Comparison of ENCODE assay signal across 16 mouse cellular contexts in genomic region chr6:115344513-115344912, GRCm38 (mm10). TPM values are rescaled to one million over a fixed set of nuclear protein-coding genes. Genes with fewer than 3 reads are reported as not detected.
DNase-seq lines count a peak whose midpoint lies in the region; ATAC-seq and TF ChIP-seq lines count a peak whose summit lies in the region.
"Had no signal": no experiment of that assay in that cellular context is flagged by ENCODE, and none has a peak within 500 bp of the region (broad histone marks: within the 10 kb centered on the region; RNA-seq: fewer than 3 reads in every experiment).

No protein-coding gene starts in this region.

- no peaks in the 10 kb centered on the region for H3K4me1 ChIP-seq in heart, embryonic 11.5 days (ENCODE audit: control insufficient read depth, insufficient read depth, low read length)
- H3K4me1 ChIP-seq in lung, embryonic 16.5 days (replicated peaks; ENCODE audit: control insufficient read depth, insufficient read depth, low read length) = peaks cover 2% of the 10 kb centered on the region; the same call in 1 of the 2 replicates
- no peaks in the 10 kb centered on the region for H3K4me1 ChIP-seq in lung, adult 2 months (ENCODE audit: control insufficient read depth, insufficient read depth, low read length)
- peaks cover 9% of the 10 kb centered on the region for H3K4me1 ChIP-seq in limb, embryonic 13.5 days
- peaks cover 10% of the 10 kb centered on the region for H3K4me1 ChIP-seq in stomach, embryonic 16.5 days (ENCODE audit: control insufficient read depth, insufficient read depth, low read length)

- H3K9ac ChIP-seq in heart, embryonic 11.5 days (ENCODE audit: low read depth, low read length) = no peak overlapping the region
- no peak overlapping the region for H3K9ac ChIP-seq in lung, embryonic 16.5 days (ENCODE audit: low read length)
- no peak overlapping the region for H3K9ac ChIP-seq in limb, embryonic 13.5 days
- H3K9ac ChIP-seq in stomach, embryonic 16.5 days (ENCODE audit: low read length) = no peak overlapping the region
- H3K9ac ChIP-seq: embryonic facial prominence, embryonic 13.5 days; hindbrain, embryonic 14.5 days had no signal

- intact Hi-C loops in heart, postnatal 36 days (cut with DNase I) = loop anchor here (1.0 kb wide), 1 partner anchor 69 kb away; no protein-coding TSS in a partner anchor

- no peaks in the 10 kb centered on the region for H3K27me3 ChIP-seq in heart, embryonic 11.5 days (ENCODE audit: control insufficient read depth, insufficient read depth, low read length)
- no peaks in the 10 kb centered on the region for H3K27me3 ChIP-seq in lung, embryonic 16.5 days (ENCODE audit: control insufficient read depth, insufficient read depth, low read depth, low read length)
- no peaks in the 10 kb centered on the region for H3K27me3 ChIP-seq in limb, embryonic 13.5 days
- no peaks in the 10 kb centered on the region for H3K27me3 ChIP-seq in stomach, embryonic 16.5 days (ENCODE audit: control insufficient read depth, insufficient read depth, low read length)
- H3K27me3 ChIP-seq: embryonic facial prominence, embryonic 13.5 days; Patski had no signal

- TF ChIP-seq CTCF in lung, adult 2 months (IDR thresholded peaks at IDR 0.05; ENCODE audit: insufficient read depth, low read length) = no peak

- DNase-seq in heart, postnatal 36 days = no peak
- no peak for DNase-seq in lung, adult 2 months
- no peak for DNase-seq in urinary bladder, postnatal 4 days (ENCODE audit: low spot score in 2 of 2)
- no peak for DNase-seq in thymus, postnatal 36 days
- DNase-seq: adrenal gland, postnatal 10 days; cerebellum, adult 18-20 months; kidney, postnatal 14 days; lung, postnatal 4 days; thymus, adult 2 months had no signal

- ATAC-seq in heart, embryonic 11.5 days (replicated peaks; ENCODE audit: insufficient number of reproducible peaks, low FRiP score, low TSS enrichment) = no peak
- no peak for ATAC-seq in lung, embryonic 16.5 days (ENCODE audit: low read depth)
- no peak for ATAC-seq in limb, embryonic 13.5 days (ENCODE audit: low FRiP score, low read depth)
- ATAC-seq in stomach, embryonic 16.5 days (ENCODE audit: insufficient read depth, low FRiP score) = 0 out of 2 replicates have a peak, but pooled peaks have one; percentile 62
- ATAC-seq: Patski had no signal

- H3K4me3 ChIP-seq in heart, embryonic 11.5 days (ENCODE audit: low read depth, low read length) = no peak overlapping the region
- no peak overlapping the region for H3K4me3 ChIP-seq in lung, embryonic 16.5 days (ENCODE audit: low read length)
- H3K4me3 ChIP-seq in lung, adult 2 months (replicated peaks; ENCODE audit: extremely low read depth, low read depth, low read length) = no peak overlapping the region
- H3K4me3 ChIP-seq in limb, embryonic 13.5 days = no peak overlapping the region
- no peak overlapping the region for H3K4me3 ChIP-seq in stomach, embryonic 16.5 days (replicated peaks; ENCODE audit: low read length)
- H3K4me3 ChIP-seq: embryonic facial prominence, embryonic 13.5 days had no signal

- no peak for TF ChIP-seq POLR2A in lung, adult 2 months (IDR thresholded peaks at IDR 0.05; ENCODE audit: borderline replicate concordance, extremely low read depth, low read depth, low read length)

- H3K36me3 ChIP-seq in heart, embryonic 11.5 days (ENCODE audit: control insufficient read depth, insufficient read depth, low read length) = no peaks in the 10 kb centered on the region
- no peaks in the 10 kb centered on the region for H3K36me3 ChIP-seq in lung, embryonic 16.5 days (ENCODE audit: control insufficient read depth, insufficient read depth, low read length)
- H3K36me3 ChIP-seq in limb, embryonic 13.5 days = no peaks in the 10 kb centered on the region
- H3K36me3 ChIP-seq in stomach, embryonic 16.5 days (ENCODE audit: control insufficient read depth, insufficient read depth, low read length) = no peaks in the 10 kb centered on the region
- H3K36me3 ChIP-seq: embryonic facial prominence, embryonic 13.5 days had no signal

- H3K4me2 ChIP-seq in heart, embryonic 11.5 days = peak overlapping the region; percentile 38
- H3K4me2 ChIP-seq in lung, embryonic 16.5 days (ENCODE audit: low read depth, low read length) = peak overlapping the region; percentile 26
- peak overlapping the region; percentile 27 for H3K4me2 ChIP-seq in limb, embryonic 13.5 days (replicated peaks)
- H3K4me2 ChIP-seq in stomach, embryonic 16.5 days (ENCODE audit: low read depth, low read length) = peak overlapping the region; percentile 21; the same call in 1 of the 2 replicates
- H3K4me2 ChIP-seq: hindbrain, embryonic 14.5 days had no signal

- 30% methylated on average over 11 of the region's 11 CpGs for WGBS in heart, embryonic 11.5 days (ENCODE audit: insufficient replicate concordance)
- WGBS in lung, embryonic 16.5 days = 31% methylated on average over 11 of the region's 11 CpGs
- WGBS in lung, adult 2 months = 42% methylated on average over 11 of the region's 11 CpGs
- 38% methylated on average over 11 of the region's 11 CpGs for WGBS in limb, embryonic 13.5 days
- WGBS in stomach, embryonic 16.5 days = 38% methylated on average over 11 of the region's 11 CpGs

- H3K27ac ChIP-seq in heart, embryonic 11.5 days (ENCODE audit: low read depth, low read length) = no peak overlapping the region
- no peak overlapping the region for H3K27ac ChIP-seq in lung, embryonic 16.5 days (ENCODE audit: low read length)
- H3K27ac ChIP-seq in limb, embryonic 13.5 days = no peak overlapping the region
- peak overlapping the region; percentile 15; the same call in 1 of the 2 replicates for H3K27ac ChIP-seq in stomach, embryonic 16.5 days (ENCODE audit: low read length)
- H3K27ac ChIP-seq: embryonic facial prominence, embryonic 13.5 days; hindbrain, embryonic 14.5 days had no signal

- H3K9me3 ChIP-seq in heart, embryonic 11.5 days (replicated peaks; ENCODE audit: control insufficient read depth, low read length) = no peaks in the 10 kb centered on the region
- H3K9me3 ChIP-seq in lung, embryonic 16.5 days (ENCODE audit: control insufficient read depth, low read length) = no peaks in the 10 kb centered on the region
- no peaks in the 10 kb centered on the region; the same call in 1 of the 2 replicates for H3K9me3 ChIP-seq in limb, embryonic 13.5 days
- no peaks in the 10 kb centered on the region for H3K9me3 ChIP-seq in stomach, embryonic 16.5 days (replicated peaks; ENCODE audit: control insufficient read depth, low read length)
- H3K9me3 ChIP-seq: embryonic facial prominence, embryonic 13.5 days had no signal

RNA-seq across cellular contexts. Expression of gene Pparg, which starts 16.2 kb away (rescaled TPM):
- 0.69 and 1.3 TPM in 2 replicates for polyA plus RNA-seq in heart, embryonic 11.5 days (2014; fragmentation: Nextera tagmentation; extraction: Ambion mirVana)
- total RNA-seq in heart, postnatal 36 days (2021) = 10 to 100 TPM; 11.4 to 12.5 TPM
- polyA plus RNA-seq in lung, embryonic 16.5 days (2015; fragmentation: Nextera tagmentation; extraction: Ambion mirVana) = 5.4 and 5.5 TPM in 2 replicates
- polyA plus RNA-seq in lung, adult 2 months (2012; rRNA removed) = 11.7 and 13.7 TPM in 2 replicates
- polyA plus RNA-seq in limb, embryonic 13.5 days (2015; fragmentation: Nextera tagmentation; extraction: Ambion mirVana) = 0.54 and 0.70 TPM in 2 replicates
- polyA plus RNA-seq in stomach, embryonic 16.5 days (2015; fragmentation: Nextera tagmentation; extraction: Ambion mirVana) = 18.2 and 22.2 TPM in 2 replicates
